ENCODE assay signal across 9 mouse cellular contexts in genomic region chr8:94182055-94182929, GRCm38 (mm10). TPM values are rescaled to one million over a fixed set of nuclear protein-coding genes. Genes with fewer than 3 reads are reported as not detected.
DNase-seq lines count a peak whose midpoint lies in the region; ATAC-seq and TF ChIP-seq lines count a peak whose summit lies in the region.
"Had no signal": no experiment of that assay in that cellular context is flagged by ENCODE, and none has a peak within 500 bp of the region (broad histone marks: within the 10 kb centered on the region; RNA-seq: fewer than 3 reads in every experiment).

No protein-coding gene starts in this region.

- DNase-seq in left cerebral cortex, adult 2 months (ENCODE audit: extremely low spot score in 1 of 2, low spot score in 2 of 2): no peak
- no peak for DNase-seq in left cerebral cortex, postnatal 36 days (ENCODE audit: low spot score in 2 of 2)
- no peak for DNase-seq in hindbrain, postnatal 0 days (ENCODE audit: low spot score)
- DNase-seq in adrenal gland, adult (ENCODE audit: inconsistent age in 2 of 2, low spot score in 1 of 2): no peak
- no peak for DNase-seq in right cerebral cortex, postnatal 10 days (ENCODE audit: low spot score in 2 of 2)
- DNase-seq in spleen, postnatal 36 days (ENCODE audit: low spot score in 2 of 2): no peak

- 76% methylated on average over 13 of the region's 13 CpGs for WGBS in hindbrain, postnatal 0 days
- WGBS in neural tube, embryonic 12.5 days: 63% methylated on average over 13 of the region's 13 CpGs

- TF ChIP-seq CTCF in left cerebral cortex, adult 2 months (IDR thresholded peaks at IDR 0.05): no peak
- no peak for TF ChIP-seq CTCF in cortical plate, adult 2 months (IDR thresholded peaks at IDR 0.05; ENCODE audit: extremely low read depth, insufficient read depth, low read length)
- TF ChIP-seq CTCF in hindbrain, postnatal 0 days (IDR thresholded peaks at IDR 0.05; ENCODE audit: low read depth): no peak

- no peak for TF ChIP-seq POLR2A in cortical plate, adult 2 months (IDR thresholded peaks at IDR 0.05; ENCODE audit: extremely low read depth, insufficient read depth, low read length)

- H3K27me3 ChIP-seq in hindbrain, postnatal 0 days (ENCODE audit: insufficient read depth, low read length): peaks cover 16% of the 10 kb centered on the region
- peaks cover 86% of the 10 kb centered on the region for H3K27me3 ChIP-seq in neural tube, embryonic 12.5 days (replicated peaks)

- no peak for ATAC-seq in hindbrain, postnatal 0 days
- no peak for ATAC-seq in neural tube, embryonic 12.5 days (ENCODE audit: low FRiP score, low read depth)

- no peaks in the 10 kb centered on the region for H3K9me3 ChIP-seq in hindbrain, postnatal 0 days (ENCODE audit: low read length)
- no peaks in the 10 kb centered on the region for H3K9me3 ChIP-seq in neural tube, embryonic 12.5 days

- no peaks in the 10 kb centered on the region for H3K36me3 ChIP-seq in hindbrain, postnatal 0 days (ENCODE audit: insufficient read depth, low read length)
- H3K36me3 ChIP-seq in neural tube, embryonic 12.5 days: no peaks in the 10 kb centered on the region

- H3K27ac ChIP-seq in left cerebral cortex, adult 2 months: peak overlapping the region; percentile 11; the same call in 1 of the 2 replicates
- no peak overlapping the region for H3K27ac ChIP-seq in cortical plate, adult 2 months (ENCODE audit: insufficient read depth, low read length)
- no peak overlapping the region for H3K27ac ChIP-seq in hindbrain, postnatal 0 days
- H3K27ac ChIP-seq in neural tube, embryonic 12.5 days: no peak overlapping the region

- intact Hi-C loops in left cerebral cortex, adult 2 months (cut with DNase I): loop anchor here (2.0 kb wide), 1 partner anchor 15 kb away; no protein-coding TSS in a partner anchor
- intact Hi-C loops in left cerebral cortex, postnatal 36 days (cut with DNase I): no loop called here

- H3K4me1 ChIP-seq in cortical plate, adult 2 months (ENCODE audit: control insufficient read depth, insufficient read depth, low read length): no peaks in the 10 kb centered on the region; the same call in 1 of the 2 replicates
- H3K4me1 ChIP-seq in hindbrain, postnatal 0 days (ENCODE audit: insufficient read depth, low read length): peaks cover 5% of the 10 kb centered on the region; the same call in 1 of the 2 replicates
- H3K4me1 ChIP-seq in neural tube, embryonic 12.5 days: peaks cover 33% of the 10 kb centered on the region

- peak overlapping the region; percentile 23; the same call in 1 of the 2 replicates for H3K4me3 ChIP-seq in left cerebral cortex, adult 2 months
- peak overlapping the region; percentile 10; the same call in 1 of the 2 replicates for H3K4me3 ChIP-seq in cortical plate, adult 2 months (ENCODE audit: insufficient read depth, low read length)
- peak overlapping the region; percentile 18; the same call in 1 of the 2 replicates for H3K4me3 ChIP-seq in hindbrain, postnatal 0 days (ENCODE audit: low read length)
- no peak overlapping the region for H3K4me3 ChIP-seq in neural tube, embryonic 12.5 days

- peak overlapping the region; percentile 50; the same call in 1 of the 2 replicates for H3K4me2 ChIP-seq in hindbrain, postnatal 0 days (ENCODE audit: low read depth, low read length)
- peak overlapping the region; percentile 48 for H3K4me2 ChIP-seq in neural tube, embryonic 12.5 days (replicated peaks)

- H3K9ac ChIP-seq in hindbrain, postnatal 0 days (replicated peaks; ENCODE audit: low read length): no peak overlapping the region
- no peak overlapping the region for H3K9ac ChIP-seq in neural tube, embryonic 12.5 days

RNA-seq across cellular contexts. Expression of gene Mt1, which starts 3.4 kb away (rescaled TPM):
- total RNA-seq in left cerebral cortex, adult 2 months (2021): 100 to 1,000 TPM; 490 to 507 TPM
- 100 to 1,000 TPM; 556 to 573 TPM for total RNA-seq in left cerebral cortex, postnatal 36 days (2021)
- 1,137 and 1,412 TPM in 2 replicates for polyA plus RNA-seq in cortical plate, adult 2 months (2012; rRNA removed)
- 648 and 1,037 TPM in 2 replicates for total RNA-seq in hindbrain, postnatal 0 days (2014; rRNA removed)
- polyA plus RNA-seq in hindbrain, postnatal 0 days (2015; fragmentation: Nextera tagmentation; extraction: Ambion mirVana): 742 and 847 TPM in 2 replicates
- 33.3 and 36.7 TPM in 2 replicates for polyA plus RNA-seq in neural tube, embryonic 12.5 days (2016; fragmentation: Nextera tagmentation; extraction: Ambion mirVana)

RNA-seq across cellular contexts. Expression of gene Mt2, which starts 9.8 kb away (rescaled TPM):
- 100 to 1,000 TPM; 384 to 423 TPM for total RNA-seq in left cerebral cortex, adult 2 months (2021)
- 100 to 1,000 TPM; 463 to 490 TPM for total RNA-seq in left cerebral cortex, postnatal 36 days (2021)
- polyA plus RNA-seq in cortical plate, adult 2 months (2012; rRNA removed): 559 and 591 TPM in 2 replicates
- 109 and 110 TPM in 2 replicates for total RNA-seq in hindbrain, postnatal 0 days (2014; rRNA removed)
- polyA plus RNA-seq in hindbrain, postnatal 0 days (2015; fragmentation: Nextera tagmentation; extraction: Ambion mirVana): 202 and 239 TPM in 2 replicates
- polyA plus RNA-seq in neural tube, embryonic 12.5 days (2016; fragmentation: Nextera tagmentation; extraction: Ambion mirVana): 8.1 and 11.1 TPM in 2 replicates

RNA-seq across cellular contexts. Expression of gene Mt3, which starts 29.9 kb away (rescaled TPM):
- total RNA-seq in left cerebral cortex, adult 2 months (2021): 100 to 1,000 TPM; 848 to 875 TPM
- total RNA-seq in left cerebral cortex, postnatal 36 days (2021): 100 to 1,000 TPM; 854 to 931 TPM
- 1,778 and 1,863 TPM in 2 replicates for polyA plus RNA-seq in cortical plate, adult 2 months (2012; rRNA removed)
- 631 and 889 TPM in 2 replicates for total RNA-seq in hindbrain, postnatal 0 days (2014; rRNA removed)
- 445 and 458 TPM in 2 replicates for polyA plus RNA-seq in hindbrain, postnatal 0 days (2015; fragmentation: Nextera tagmentation; extraction: Ambion mirVana)
- 19.0 and 24.8 TPM in 2 replicates for polyA plus RNA-seq in neural tube, embryonic 12.5 days (2016; fragmentation: Nextera tagmentation; extraction: Ambion mirVana)
- polyA plus RNA-seq: spleen, adult 2 months had no signal

RNA-seq across cellular contexts. Expression of gene Nup93, which starts 32.1 kb away (rescaled TPM):
- 10 to 100 TPM; 48.7 to 51.4 TPM for total RNA-seq in left cerebral cortex, adult 2 months (2021)
- total RNA-seq in left cerebral cortex, postnatal 36 days (2021): 10 to 100 TPM; 37.2 to 64.5 TPM
- 26.5 and 27.2 TPM in 2 replicates for polyA plus RNA-seq in cortical plate, adult 2 months (2012; rRNA removed)
- total RNA-seq in hindbrain, postnatal 0 days (2014; rRNA removed): 33.1 and 43.3 TPM in 2 replicates
- polyA plus RNA-seq in hindbrain, postnatal 0 days (2015; fragmentation: Nextera tagmentation; extraction: Ambion mirVana): 42.3 and 44.8 TPM in 2 replicates
- polyA plus RNA-seq in neural tube, embryonic 12.5 days (2016; fragmentation: Nextera tagmentation; extraction: Ambion mirVana): 85.1 and 85.5 TPM in 2 replicates

RNA-seq across cellular contexts. Expression of gene Mt4, which starts 45.3 kb away (rescaled TPM):
- not detected for total RNA-seq in left cerebral cortex, adult 2 months (2021)
- not detected for total RNA-seq in left cerebral cortex, postnatal 36 days (2021)
- polyA plus RNA-seq in cortical plate, adult 2 months (2012; rRNA removed): not detected in 2 replicates
- not detected in 2 replicates for total RNA-seq in hindbrain, postnatal 0 days (2014; rRNA removed)
- not detected in 2 replicates for polyA plus RNA-seq in hindbrain, postnatal 0 days (2015; fragmentation: Nextera tagmentation; extraction: Ambion mirVana)
- polyA plus RNA-seq in neural tube, embryonic 12.5 days (2016; fragmentation: Nextera tagmentation; extraction: Ambion mirVana): not detected in 2 replicates
- polyA plus RNA-seq: spleen, adult 2 months had no signal
